Mouse (Mus musculus): ENCODE measurements around the gene Adrm1. TPM values are rescaled to one million over a fixed set of nuclear protein-coding genes. Genes with fewer than 3 reads are reported as not detected.

Gene Adrm1
- polyA plus RNA-seq, 1 experiment from 2014 or later, result 170 TPM

- peak; percentile 18 for ATAC-seq (replicated peaks; ENCODE audit: low FRiP score, low read depth)
- Histone ChIP-seq H3K4me3 (replicated peaks; ENCODE audit: low read depth, low read length) (peak overlapping the region; percentile 77), H3K36me3 (ENCODE audit: insufficient read depth, low read length) (no peaks in the 10 kb centered on the region), H3K4me2 (ENCODE audit: low read length) (peak overlapping the region; percentile 93), H3K27me3 (ENCODE audit: insufficient read depth, low read length) (no peaks in the 10 kb centered on the region), H3K9ac (ENCODE audit: low read depth, low read length) (peak overlapping the region; percentile 81), H3K9me3 (replicated peaks; ENCODE audit: low read length) (no peaks in the 10 kb centered on the region), H3K27ac (peak overlapping the region; percentile 91), H3K4me1 (replicated peaks; ENCODE audit: insufficient read depth, low read length) (peaks cover 39% of the 10 kb centered on the region)
- under 1% methylated on average over 50 of the region's 55 CpGs for WGBS
- peak; percentile 24 for DNase-seq (ENCODE audit: low spot score)
- TF ChIP-seq CTCF (IDR thresholded peaks at IDR 0.05; ENCODE audit: low read depth), result no peak
Measured at GRCm38 (mm10) chr2:180225044-180225761, 53.9 kb downstream of the Adrm1 start.

Small RNA genes within 50 kb of the gene (microRNA-seq; reads per million reads assigned to microRNA genes)
- gene Mir7005, result not detected

Other genes starting within 250 kb of the Adrm1 start
- gene Taf4, start 194.8 kb upstream of the Adrm1 start, polyA plus RNA-seq (2015; fragmentation: Nextera tagmentation; extraction: Ambion mirVana), result 3.3 and 3.5 TPM in 2 replicates
- 9.3 and 10.4 TPM in 2 replicates for gene Lsm14b, start 146.5 kb upstream of the Adrm1 start, polyA plus RNA-seq (2015; fragmentation: Nextera tagmentation; extraction: Ambion mirVana)
- 641 and 676 TPM in 2 replicates for gene Psma7, start 129.1 kb upstream of the Adrm1 start, polyA plus RNA-seq (2015; fragmentation: Nextera tagmentation; extraction: Ambion mirVana)
- gene Ss18l1, start 129.0 kb upstream of the Adrm1 start, polyA plus RNA-seq (2015; fragmentation: Nextera tagmentation; extraction: Ambion mirVana), result 3.9 and 4.2 TPM in 2 replicates
- 18.6 and 19.3 TPM in 2 replicates for gene Mtg2, start 100.9 kb upstream of the Adrm1 start, polyA plus RNA-seq (2015; fragmentation: Nextera tagmentation; extraction: Ambion mirVana)
- not detected in 2 replicates for gene Hrh3, start 67.0 kb upstream of the Adrm1 start, polyA plus RNA-seq (2015; fragmentation: Nextera tagmentation; extraction: Ambion mirVana)
- 33.4 and 34.7 TPM in 2 replicates for gene Osbpl2, start 52.2 kb upstream of the Adrm1 start, polyA plus RNA-seq (2015; fragmentation: Nextera tagmentation; extraction: Ambion mirVana)
- gene Lama5, start 54.4 kb downstream of the Adrm1 start, polyA plus RNA-seq (2015; fragmentation: Nextera tagmentation; extraction: Ambion mirVana), result 48.6 and 62.4 TPM in 2 replicates
- 737 and 848 TPM in 2 replicates for gene Rps21, start 85.9 kb downstream of the Adrm1 start, polyA plus RNA-seq (2015; fragmentation: Nextera tagmentation; extraction: Ambion mirVana)
- 12.0 and 13.1 TPM in 2 replicates for gene Cables2, start 102.0 kb downstream of the Adrm1 start, polyA plus RNA-seq (2015; fragmentation: Nextera tagmentation; extraction: Ambion mirVana)
- 0.29 and 0.33 TPM in 2 replicates for gene Rbbp8nl, start 118.4 kb downstream of the Adrm1 start, polyA plus RNA-seq (2015; fragmentation: Nextera tagmentation; extraction: Ambion mirVana)
- 1.9 TPM in 2 replicates for gene Gata5, start 163.2 kb downstream of the Adrm1 start, polyA plus RNA-seq (2015; fragmentation: Nextera tagmentation; extraction: Ambion mirVana)